ENCODE assay signal across 11 mouse cellular contexts in the genomic region with DNA sequence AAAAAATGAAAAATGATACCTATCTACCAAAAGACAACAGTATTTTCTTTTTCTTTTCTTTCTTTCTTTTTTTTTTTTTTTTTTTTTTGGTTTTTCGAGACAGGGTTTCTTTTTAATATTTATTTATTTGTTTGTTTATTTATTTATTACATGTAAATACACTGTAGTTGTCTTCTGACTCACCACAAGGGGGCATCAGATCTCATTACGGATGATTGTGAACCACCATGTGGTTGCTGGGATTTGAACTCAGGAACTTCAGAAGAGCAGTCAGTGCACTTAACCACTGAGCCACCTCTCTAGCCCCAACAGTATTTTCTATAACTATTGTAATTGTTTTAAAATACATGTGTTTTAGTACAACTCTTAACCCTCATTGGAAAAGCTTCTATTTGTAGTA. TPM values are rescaled to one million over a fixed set of nuclear protein-coding genes. Genes with fewer than 3 reads are reported as not detected.
DNase-seq lines count a peak whose midpoint lies in the region; ATAC-seq and TF ChIP-seq lines count a peak whose summit lies in the region.
"Not testable (repeated sequence)": the region's sequence is repeated elsewhere in the genome, so short reads cannot be mapped to it uniquely, and the experiment has no call there.
"Had no signal": no experiment of that assay in that cellular context is flagged by ENCODE, and none has a peak within 500 bp of the region (broad histone marks: within the 10 kb centered on the region; RNA-seq: fewer than 3 reads in every experiment).

No protein-coding gene starts in this region.

- not testable (repeated sequence) for H3K27ac ChIP-seq in CH12.LX (ENCODE audit: insufficient read depth, low read depth); hindbrain, embryonic 11.5 days (ENCODE audit: low read depth, low read length); left cerebral cortex, adult 2 months; stomach, postnatal 0 days (replicated peaks)

- DNase-seq in CH12.LX (ENCODE audit: extremely low read depth); left cerebral cortex, adult 2 months (ENCODE audit: extremely low spot score in 1 of 2, low spot score in 2 of 2); stomach, postnatal 0 days (ENCODE audit: low spot score): not testable (repeated sequence)
- peak; percentile 39 for DNase-seq in ZHBTc4 (ENCODE audit: low read depth, low spot score)
- peak; percentile 23 for DNase-seq in cerebellum, adult 8-10 months
- DNase-seq in hindbrain, embryonic 11.5 days (ENCODE audit: low spot score): peak; percentile 5
- DNase-seq in lung, postnatal 14 days: peak; percentile 19

- not testable (repeated sequence) for H3K4me2 ChIP-seq in CH12.LX (ENCODE audit: insufficient read depth, low read depth, poor library complexity, severe bottlenecking); hindbrain, embryonic 11.5 days (replicated peaks; ENCODE audit: low read depth, low read length); stomach, postnatal 0 days (replicated peaks; ENCODE audit: low read depth)

- H3K4me1 ChIP-seq in CH12.LX (ENCODE audit: control insufficient read depth in 1 of 2, insufficient read depth in 2 of 2); hindbrain, embryonic 11.5 days (replicated peaks; ENCODE audit: control insufficient read depth, insufficient read depth, low read length); stomach, postnatal 0 days (replicated peaks; ENCODE audit: control insufficient read depth, insufficient read depth): not testable (repeated sequence)

- H3K9me3 ChIP-seq in CH12.LX (replicated peaks; ENCODE audit: low read length); hindbrain, embryonic 11.5 days (ENCODE audit: control insufficient read depth, low read length); stomach, postnatal 0 days (ENCODE audit: control insufficient read depth, low read length): not testable (repeated sequence)

- H3K36me3 ChIP-seq in CH12.LX (replicated peaks in 1 of 2; ENCODE audit: control insufficient read depth in 1 of 2, insufficient read depth in 1 of 2, low read length in 1 of 2); hindbrain, embryonic 11.5 days (ENCODE audit: control insufficient read depth, insufficient read depth, low read length); stomach, postnatal 0 days (ENCODE audit: control insufficient read depth, insufficient read depth, low read length): not testable (repeated sequence)

- not testable (repeated sequence) for TF ChIP-seq RAD21 in CH12.LX (IDR thresholded peaks at IDR 0.05; ENCODE audit: low read depth, low read length)

- H3K27me3 ChIP-seq in CH12.LX (replicated peaks); hindbrain, embryonic 11.5 days (ENCODE audit: control insufficient read depth, insufficient read depth, low read length); stomach, postnatal 0 days (ENCODE audit: control insufficient read depth, insufficient read depth, low read length): not testable (repeated sequence)

- intact Hi-C loops in left cerebral cortex, adult 2 months (cut with DNase I): not testable (repeated sequence)

- TF ChIP-seq POLR2A in CH12.LX (IDR thresholded peaks at IDR 0.05; ENCODE audit: low read depth, low read length): not testable (repeated sequence)

- not testable (repeated sequence) for H3K79me2 ChIP-seq in CH12.LX (replicated peaks; ENCODE audit: control insufficient read depth, extremely low read depth, insufficient read depth, poor library complexity, severe bottlenecking)

- not testable (repeated sequence) for H3K4me3 ChIP-seq in CH12.LX (replicated peaks in 1 of 3; ENCODE audit: low read depth in 2 of 3, low read length in 2 of 3, poor library complexity in 1 of 3); hindbrain, embryonic 11.5 days (ENCODE audit: low read depth, low read length); left cerebral cortex, adult 2 months; stomach, postnatal 0 days (ENCODE audit: low read depth, low read length)

- in situ Hi-C loops in CH12.LX (cut with MboI; ENCODE audit: low pct_ligation_motif_present, low pct_unique_long_range_greater_than_20kb, low sequenced_read_pairs): not testable (repeated sequence)

- not testable (repeated sequence) for ATAC-seq in hindbrain, embryonic 11.5 days (ENCODE audit: low FRiP score); stomach, postnatal 0 days (ENCODE audit: low FRiP score, low TSS enrichment)

- TF ChIP-seq CTCF in CH12.LX (conservative IDR thresholded peaks at IDR 0.05 in 1 of 2, IDR thresholded peaks at IDR 0.05 in 1 of 2; ENCODE audit: low read depth in 2 of 2, low read length in 2 of 2): peak in 1 of 2 experiments; percentile 26; a peak in 1 of 4 replicates
- TF ChIP-seq CTCF in left cerebral cortex, adult 2 months (IDR thresholded peaks at IDR 0.05): peak; percentile 51
- peak; percentile 56 for TF ChIP-seq CTCF in stomach, postnatal 0 days (IDR thresholded peaks at IDR 0.05; ENCODE audit: low read depth)

- WGBS in hindbrain, embryonic 11.5 days: 75% methylated on average over 2 of the region's 2 CpGs
- 79% methylated on average over 2 of the region's 2 CpGs for WGBS in stomach, postnatal 0 days

- not testable (repeated sequence) for TF ChIP-seq EP300 in CH12.LX (IDR thresholded peaks at IDR 0.05; ENCODE audit: low read length); stomach, postnatal 0 days (optimal IDR thresholded peaks at IDR 0.05)

- dilution Hi-C loops in CH12.LX (cut with MboI; ENCODE audit: extremely low pct_ligation_motif_present, extremely low pct_unique_long_range_greater_than_20kb, low sequenced_read_pairs): not testable (repeated sequence)

- not testable (repeated sequence) for H3K9ac ChIP-seq in CH12.LX (ENCODE audit: insufficient read depth, low read depth); hindbrain, embryonic 11.5 days (ENCODE audit: low read depth, low read length); stomach, postnatal 0 days (ENCODE audit: low read length)

TF ChIP-seq in CH12.LX, 34 proteins besides CTCF, POLR2A, EP300 and RAD21:
- TF ChIP-seq SMC3 (IDR thresholded peaks at IDR 0.05; ENCODE audit: low read depth, low read length): peak; percentile 17; the same call in 1 of the 2 replicates

RNA-seq across cellular contexts. Expression of a gene that starts 39.1 kb away (rescaled TPM):
- not detected in 2 replicates for total RNA-seq in CH12.LX (2012; rRNA removed)
- not detected in 2 replicates for total RNA-seq in CH12.LX (2014; rRNA removed)
- 0.06 TPM in 1 of 2 replicates, not detected in the other for polyA plus RNA-seq in CH12.LX (2012; ENCODE audit: insufficient read length, low read depth)
- polyA plus RNA-seq in hindbrain, embryonic 11.5 days (2014; fragmentation: Nextera tagmentation; extraction: Ambion mirVana): 0.12 and 0.17 TPM in 2 replicates
- under 1 TPM in 1 of 2 experiments, not detected in 1; 0.25 TPM for total RNA-seq in left cerebral cortex, adult 2 months (2021)
- 0.16 and 0.22 TPM in 2 replicates for polyA plus RNA-seq in stomach, postnatal 0 days (2015; fragmentation: Nextera tagmentation; extraction: Ambion mirVana)
- total RNA-seq: common myeloid progenitor, adult 5-6 weeks; gastrocnemius, adult 18-20 months; granulocyte monocyte progenitor cell, adult 5-6 weeks; heart, postnatal 36 days had no signal

RNA-seq across cellular contexts. Expression of a gene that starts 41.3 kb away (rescaled TPM):
- total RNA-seq in CH12.LX (2012; rRNA removed): 3.3 and 3.4 TPM in 2 replicates
- total RNA-seq in CH12.LX (2014; rRNA removed): 2.9 and 3.9 TPM in 2 replicates
- 3.0 and 3.3 TPM in 2 replicates for polyA plus RNA-seq in CH12.LX (2012; ENCODE audit: insufficient read length, low read depth)
- 19.8 and 20.0 TPM in 2 replicates for polyA plus RNA-seq in hindbrain, embryonic 11.5 days (2014; fragmentation: Nextera tagmentation; extraction: Ambion mirVana)
- total RNA-seq in left cerebral cortex, adult 2 months (2021): 1 to 10 TPM; 5.0 to 5.4 TPM
- 11.5 and 11.8 TPM in 2 replicates for polyA plus RNA-seq in stomach, postnatal 0 days (2015; fragmentation: Nextera tagmentation; extraction: Ambion mirVana)

RNA-seq across cellular contexts. Expression of a gene that starts 41.7 kb away (rescaled TPM):
- total RNA-seq in CH12.LX (2012; rRNA removed) (0.55 and 0.64 TPM in 2 replicates), CH12.LX (2014; rRNA removed) (0.65 and 0.72 TPM in 2 replicates)
- polyA plus RNA-seq in CH12.LX (2012; ENCODE audit: insufficient read length, low read depth): 0.57 and 0.59 TPM in 2 replicates
- 1.8 and 2.2 TPM in 2 replicates for polyA plus RNA-seq in hindbrain, embryonic 11.5 days (2014; fragmentation: Nextera tagmentation; extraction: Ambion mirVana)
- 10 to 100 TPM; 14.4 to 19.8 TPM for total RNA-seq in left cerebral cortex, adult 2 months (2021)
- 2.3 and 2.6 TPM in 2 replicates for polyA plus RNA-seq in stomach, postnatal 0 days (2015; fragmentation: Nextera tagmentation; extraction: Ambion mirVana)

RNA-seq across cellular contexts. Expression of a gene that starts 56.9 kb away (rescaled TPM):
- total RNA-seq in CH12.LX (2012; rRNA removed): 1.6 and 1.8 TPM in 2 replicates
- total RNA-seq in CH12.LX (2014; rRNA removed): 2.7 and 3.1 TPM in 2 replicates
- 2.9 and 4.0 TPM in 2 replicates for polyA plus RNA-seq in CH12.LX (2012; ENCODE audit: insufficient read length, low read depth)
- 17.1 and 18.9 TPM in 2 replicates for polyA plus RNA-seq in hindbrain, embryonic 11.5 days (2014; fragmentation: Nextera tagmentation; extraction: Ambion mirVana)
- 10 to 100 TPM; 64.0 to 70.2 TPM for total RNA-seq in left cerebral cortex, adult 2 months (2021)
- polyA plus RNA-seq in stomach, postnatal 0 days (2015; fragmentation: Nextera tagmentation; extraction: Ambion mirVana): 6.8 and 7.1 TPM in 2 replicates
